Mouse (Mus musculus) natural killer cell, adult 2 months (primary cell): Measurements from ENCODE around the gene Ank3.

ENCODE experiments used
- DNase-seq, 2 experiments: peaks; one replicate each; pipeline ENCODE4 v3.0.0; 2022; ENCODE audit warnings: low spot score in 2 of 2

Ank3 gene

GRCm38 (mm10) chr10:69574190-69574663 lies 175.7 kb downstream of the Ank3 start:
- DNase-seq: no peak

- no peak for DNase-seq
These were observed 176.3 kb downstream of the Ank3 start for GRCm38 (mm10) chr10:69574894-69575293.

GRCm38 (mm10) chr10:69575451-69575850 lies 176.9 kb downstream of the Ank3 start:
- no peak for DNase-seq

- no peak for DNase-seq
These were observed 177.7 kb downstream of the Ank3 start for GRCm38 (mm10) chr10:69576264-69576663.

- DNase-seq: no peak
These were observed 178.6 kb downstream of the Ank3 start for GRCm38 (mm10) chr10:69577061-69577728.

GRCm38 (mm10) chr10:69577729-69578061 lies 179.1 kb downstream of the Ank3 start:
- DNase-seq: no peak

GRCm38 (mm10) chr10:69579585-69579984 lies 181.0 kb downstream of the Ank3 start:
- no peak for DNase-seq

GRCm38 (mm10) chr10:69581525-69581924 lies 183.0 kb downstream of the Ank3 start:
- no peak for DNase-seq

- DNase-seq: no peak
These were observed 185.4 kb downstream of the Ank3 start for GRCm38 (mm10) chr10:69583874-69584481.

GRCm38 (mm10) chr10:69584566-69584965 lies 186.0 kb downstream of the Ank3 start:
- no peak for DNase-seq

GRCm38 (mm10) chr10:69585271-69585670 lies 186.7 kb downstream of the Ank3 start:
- no peak for DNase-seq

- no peak for DNase-seq
These were observed 195.9 kb downstream of the Ank3 start for GRCm38 (mm10) chr10:69594186-69595131.

- DNase-seq: no peak
These were observed 196.9 kb downstream of the Ank3 start for GRCm38 (mm10) chr10:69595487-69595886.

GRCm38 (mm10) chr10:69601471-69601870 lies 202.9 kb downstream of the Ank3 start:
- DNase-seq: no peak

GRCm38 (mm10) chr10:69602711-69603110 lies 204.1 kb downstream of the Ank3 start:
- no peak for DNase-seq

GRCm38 (mm10) chr10:69604609-69605008 lies 206.0 kb downstream of the Ank3 start:
- DNase-seq: no peak

GRCm38 (mm10) chr10:69605211-69605610 lies 206.6 kb downstream of the Ank3 start:
- no peak for DNase-seq

GRCm38 (mm10) chr10:69607611-69608119 lies 209.1 kb downstream of the Ank3 start:
- no peak for DNase-seq

GRCm38 (mm10) chr10:69611314-69611713 lies 212.7 kb downstream of the Ank3 start:
- DNase-seq: no peak

- no peak for DNase-seq
These were observed 213.3 kb downstream of the Ank3 start for GRCm38 (mm10) chr10:69611839-69612340.

GRCm38 (mm10) chr10:69616953-69617352 lies 218.4 kb downstream of the Ank3 start:
- DNase-seq: no peak

GRCm38 (mm10) chr10:69617537-69618112 lies 219.1 kb downstream of the Ank3 start:
- no peak for DNase-seq
